ENCODE assay signal across 14 mouse cellular contexts in genomic region chr13:44573463-44573862, GRCm38 (mm10).
"Had no signal": no experiment of that assay in that cellular context is flagged by ENCODE, and none has a peak within 500 bp of the region (broad histone marks: within the 10 kb centered on the region; RNA-seq: fewer than 3 reads in every experiment).

No protein-coding gene starts in this region.

- H3K27ac ChIP-seq: left cerebral cortex, adult 2 months; limb, embryonic 12.5 days; liver, embryonic 13.5 days; lung, embryonic 15.5 days; midbrain, embryonic 13.5 days; stomach, postnatal 0 days had no signal

- H3K27me3 ChIP-seq: limb, embryonic 12.5 days; liver, embryonic 13.5 days; lung, embryonic 15.5 days; midbrain, embryonic 13.5 days had no signal

- H3K9me3 ChIP-seq: liver, embryonic 13.5 days; lung, embryonic 15.5 days; midbrain, embryonic 13.5 days had no signal

- DNase-seq: kidney, adult 8-10 months; kidney, postnatal 14 days; liver; liver, embryonic 13.5 days; liver, postnatal 0 days; lung, postnatal 14 days; right cerebral cortex, postnatal 25 days; thymus, postnatal 14 days had no signal

- H3K4me3 ChIP-seq: left cerebral cortex, adult 2 months; limb, embryonic 12.5 days; liver, embryonic 13.5 days; lung, embryonic 15.5 days; midbrain, embryonic 13.5 days had no signal

- H3K4me2 ChIP-seq: limb, embryonic 12.5 days; liver, embryonic 13.5 days; lung, embryonic 15.5 days; midbrain, embryonic 13.5 days had no signal

- H3K36me3 ChIP-seq: limb, embryonic 12.5 days; liver, embryonic 13.5 days; lung, embryonic 15.5 days; midbrain, embryonic 13.5 days had no signal

- ATAC-seq: intestine, postnatal 0 days; liver, postnatal 0 days; midbrain, embryonic 13.5 days had no signal

- H3K9ac ChIP-seq: limb, embryonic 12.5 days; liver, embryonic 13.5 days; liver, postnatal 0 days; lung, embryonic 15.5 days; midbrain, embryonic 13.5 days had no signal

- H3K4me1 ChIP-seq: limb, embryonic 12.5 days; liver, embryonic 13.5 days; midbrain, embryonic 13.5 days had no signal
